Comparison of ENCODE assay signal across 33 mouse cellular contexts in genomic region chr5:32830054-32830453, GRCm38 (mm10). TPM values are rescaled to one million over a fixed set of nuclear protein-coding genes. Genes with fewer than 3 reads are reported as not detected.
"Had no signal": no experiment of that assay in that cellular context is flagged by ENCODE, and none has a peak within 500 bp of the region (broad histone marks: within the 10 kb centered on the region; RNA-seq: fewer than 3 reads in every experiment).

No protein-coding gene starts in this region.

- DNase-seq: gastrocnemius, postnatal 14 days; gastrocnemius, postnatal 36 days; heart, adult 11 months; heart, adult 2 months; heart, postnatal 14 days; heart, postnatal 36 days; kidney, adult 18-20 months; kidney, adult 8-10 months; kidney, postnatal 10 days; kidney, postnatal 25 days; kidney, postnatal 4 days; liver; liver, embryonic 13.5 days had no signal

- H3K27ac ChIP-seq: heart, adult 2 months; heart, embryonic 13.5 days; heart, embryonic 15.5 days; hindbrain, embryonic 13.5 days; hindbrain, embryonic 15.5 days; hindbrain, postnatal 0 days; intestine, embryonic 15.5 days; left cerebral cortex, adult 2 months; limb, embryonic 10.5 days; limb, embryonic 12.5 days; liver, embryonic 13.5 days; liver, embryonic 15.5 days had no signal

- H3K4me1 ChIP-seq: heart, embryonic 13.5 days; heart, embryonic 15.5 days; hindbrain, embryonic 13.5 days; hindbrain, embryonic 15.5 days; intestine, embryonic 15.5 days; limb, embryonic 10.5 days; limb, embryonic 12.5 days; liver, embryonic 15.5 days had no signal

- H3K4me3 ChIP-seq: heart, adult 2 months; heart, embryonic 13.5 days; heart, embryonic 15.5 days; hindbrain, embryonic 13.5 days; hindbrain, embryonic 15.5 days; intestine, embryonic 15.5 days; left cerebral cortex, adult 2 months; limb, embryonic 10.5 days; limb, embryonic 12.5 days; liver, embryonic 13.5 days; liver, embryonic 15.5 days had no signal

RNA-seq across cellular contexts. Expression of gene Gm20671, which starts 3.1 kb away (rescaled TPM):
- total RNA-seq: gastrocnemius, postnatal 14 days; heart, postnatal 14 days; layer of hippocampus, postnatal 14 days; left cerebral cortex, adult 2 months; left cerebral cortex, postnatal 14 days; left cerebral cortex, postnatal 36 days had no signal
- polyA plus RNA-seq: heart, embryonic 11.5 days; heart, embryonic 13.5 days; heart, embryonic 15.5 days; heart, postnatal 0 days; hindbrain, embryonic 11.5 days; hindbrain, embryonic 13.5 days; hindbrain, embryonic 15.5 days; hindbrain, postnatal 0 days; intestine, embryonic 15.5 days; intestine, postnatal 0 days; kidney, embryonic 14.5 days; kidney, embryonic 16.5 days; limb, embryonic 10.5 days; limb, embryonic 12.5 days; liver, embryonic 11.5 days; liver, embryonic 13.5 days; liver, embryonic 15.5 days had no signal
